Mouse (Mus musculus): ENCODE data around the gene Irf3. TPM values are rescaled to one million over a fixed set of nuclear protein-coding genes. Genes with fewer than 3 reads are reported as not detected.

Gene Irf3
- total RNA-seq, 2 experiments from 2014 or later, result 35.2 to 41.9 TPM

Small RNA genes within 50 kb of the gene (microRNA-seq; reads per million reads assigned to microRNA genes)
- 1.7 to 2.1 reads per million in 2 experiments for gene Mir7054

Other genes starting within 250 kb of the Irf3 start
- gene Vrk3, start 249.2 kb upstream of the Irf3 start, total RNA-seq (2021), result 10 to 100 TPM; 25.5 to 26.5 TPM
- gene Zfp473, start 246.6 kb upstream of the Irf3 start, total RNA-seq (2021), result under 1 TPM; 0.23 to 0.89 TPM
- gene Nup62, start 181.6 kb upstream of the Irf3 start, total RNA-seq (2021), result 10 to 100 TPM; 33.0 to 38.1 TPM
- 1 to 10 TPM; 1.8 to 2.3 TPM for gene Il4i1, start 181.3 kb upstream of the Irf3 start, total RNA-seq (2021)
- 10 to 100 TPM; 21.2 to 27.8 TPM for gene Atf5, start 181.0 kb upstream of the Irf3 start, total RNA-seq (2021)
- gene Akt1s1, start 148.7 kb upstream of the Irf3 start, total RNA-seq (2021), result 10 to 100 TPM; 67.9 to 70.1 TPM
- gene Tbc1d17, start 148.6 kb upstream of the Irf3 start, total RNA-seq (2021), result 10 to 100 TPM; 70.4 to 89.3 TPM
- gene Pnkp, start 140.5 kb upstream of the Irf3 start, total RNA-seq (2021), result 10 to 100 TPM; 27.1 to 27.7 TPM
- 100 to 1,000 TPM; 280 to 295 TPM for gene Ptov1, start 127.9 kb upstream of the Irf3 start, total RNA-seq (2021)
- 10 to 100 TPM; 85.9 to 94.9 TPM for gene Med25, start 104.9 kb upstream of the Irf3 start, total RNA-seq (2021)
- 10 to 100 TPM; 22.2 to 24.2 TPM for gene Fuz, start 101.6 kb upstream of the Irf3 start, total RNA-seq (2021)
- gene Ap2a1, start 68.2 kb upstream of the Irf3 start, total RNA-seq (2021), result 100 to 1,000 TPM; 328 to 355 TPM
- 1 to 10 TPM; 1.7 to 3.0 TPM for gene Tsks, start 54.4 kb upstream of the Irf3 start, total RNA-seq (2021)
- gene Cpt1c, start 22.8 kb upstream of the Irf3 start, total RNA-seq (2021), result 10 to 100 TPM; 98.3 to 98.4 TPM
- 100 to 1,000 TPM; 174 to 178 TPM for gene Prmt1, start 11.1 kb upstream of the Irf3 start, total RNA-seq (2021)
- 1 to 10 TPM; 2.8 to 3.8 TPM for gene Bcl2l12, start 1.1 kb downstream of the Irf3 start, total RNA-seq (2021)
- 100 to 1,000 TPM; 159 to 163 TPM for gene Scaf1, start 18.7 kb downstream of the Irf3 start, total RNA-seq (2021)
- gene Rras, start 20.3 kb downstream of the Irf3 start, total RNA-seq (2021), result 10 to 100 TPM; 10.0 to 14.5 TPM
- gene Prr12, start 55.2 kb downstream of the Irf3 start, total RNA-seq (2021), result 10 to 100 TPM; 63.3 to 67.5 TPM
- 10 to 100 TPM; 51.9 to 59.7 TPM for gene Nosip, start 64.8 kb downstream of the Irf3 start, total RNA-seq (2021)
- gene Prrg2, start 65.0 kb downstream of the Irf3 start, total RNA-seq (2021), result 1 to 10 TPM; 6.2 to 9.2 TPM
- gene Rcn3, start 94.6 kb downstream of the Irf3 start, total RNA-seq (2021), result 1 to 10 TPM; 5.9 to 6.0 TPM
- 10 to 100 TPM; 19.6 to 20.1 TPM for gene Fcgrt, start 106.2 kb downstream of the Irf3 start, total RNA-seq (2021)
- gene Rps11, start 126.8 kb downstream of the Irf3 start, total RNA-seq (2021), result 100 to 1,000 TPM; 474 to 479 TPM
- 100 to 1,000 TPM; 712 to 811 TPM for gene Rpl13a, start 131.1 kb downstream of the Irf3 start, total RNA-seq (2021)
- gene Gm45713, start 138.6 kb downstream of the Irf3 start, total RNA-seq (2021), result not detected
- gene Flt3l, start 138.8 kb downstream of the Irf3 start, total RNA-seq (2021), result 1 to 10 TPM; 8.4 to 9.7 TPM
- gene Pih1d1, start 156.7 kb downstream of the Irf3 start, total RNA-seq (2021), result 10 to 100 TPM; 46.7 to 51.7 TPM
- gene Aldh16a1, start 156.9 kb downstream of the Irf3 start, total RNA-seq (2021), result 10 to 100 TPM; 12.7 to 15.1 TPM
- 1,000 to 10,000 TPM; 1,307 TPM for gene Slc17a7, start 166.3 kb downstream of the Irf3 start, total RNA-seq (2021)
- gene Gfy, start 181.9 kb downstream of the Irf3 start, total RNA-seq (2021), result under 1 TPM; 0.26 to 0.40 TPM
- gene Pth2, start 183.3 kb downstream of the Irf3 start, total RNA-seq (2021), result not detected
- 1 to 10 TPM; 4.9 to 9.7 TPM for gene Ccdc155, start 207.2 kb downstream of the Irf3 start, total RNA-seq (2021)
- 10 to 100 TPM; 33.6 to 38.3 TPM for gene Dkkl1, start 214.5 kb downstream of the Irf3 start, total RNA-seq (2021)
- gene Tead2, start 218.1 kb downstream of the Irf3 start, total RNA-seq (2021), result 1 to 10 TPM; 2.1 to 4.3 TPM
- gene Cd37, start 241.5 kb downstream of the Irf3 start, total RNA-seq (2021), result 1 to 10 TPM; 4.8 to 5.3 TPM
- gene Slc6a16, start 243.4 kb downstream of the Irf3 start, total RNA-seq (2021), result 1 to 10 TPM; 1.7 to 1.9 TPM